Mouse (Mus musculus) heart, embryonic 14.5 days (tissue): ENCODE measurements around the gene Ppfibp2. TPM values are rescaled to one million over a fixed set of nuclear protein-coding genes. Genes with fewer than 3 reads are reported as not detected.

Source experiments
- ATAC-seq: fragments of 200-750 bp; cut with Nextera tagmentation; 2 replicates; pipeline ENCODE4 v1.8.0; 2017; ENCODE audit warnings: low read depth, moderate TSS enrichment; ENCODE audit not compliant: insufficient number of reproducible peaks, insufficient read depth, low FRiP score
- H3K27ac ChIP-seq, 2 experiments: fragments of 200-500 bp in 1 of 2; fragments of 300-500 bp in 1 of 2; sonication (generic) in 1 of 2; replicated peaks in 1 of 2; 2 replicates each; pipeline ENCODE4 v1.5.1; 2012 to 2014; ENCODE audit warnings: low read depth in 2 of 2, low read length in 2 of 2, control low read depth in 1 of 2, mild to moderate bottlenecking in 1 of 2, mixed read lengths in 1 of 2; ENCODE audit not compliant: control insufficient read depth in 1 of 2, insufficient read depth in 1 of 2
- H3K27me3 ChIP-seq: fragments of 300-500 bp; sonication (generic); 2 replicates; pipeline ENCODE4 v1.6.1; 2014; ENCODE audit warnings: mild to moderate bottlenecking, low read length, control low read depth; ENCODE audit not compliant: control insufficient read depth, insufficient read depth
- H3K36me3 ChIP-seq: fragments of 300-500 bp; sonication (generic); 2 replicates; pipeline ENCODE4 v1.6.1; 2014; ENCODE audit warnings: mild to moderate bottlenecking, control low read depth, low read length, mixed read lengths; ENCODE audit not compliant: control insufficient read depth, insufficient read depth
- H3K4me1 ChIP-seq, 2 experiments: fragments of 200-500 bp in 1 of 2; fragments of 300-500 bp in 1 of 2; sonication (generic) in 1 of 2; 2 replicates each; pipeline ENCODE4 v1.6.1; 2012 to 2014; ENCODE audit warnings: low read length in 2 of 2, control low read depth in 1 of 2, mixed read lengths in 1 of 2; ENCODE audit not compliant: control insufficient read depth in 2 of 2, insufficient read depth in 2 of 2
- H3K4me2 ChIP-seq: fragments of 300-500 bp; sonication (generic); 2 replicates; pipeline ENCODE4 v1.6.1; 2014; ENCODE audit warnings: mild to moderate bottlenecking, low read length
- H3K4me3 ChIP-seq, 2 experiments: fragments of 200-500 bp in 1 of 2; fragments of 300-500 bp in 1 of 2; sonication (generic) in 1 of 2; 2 replicates each; pipeline ENCODE4 v1.5.1; 2012 to 2014; ENCODE audit warnings: low read length in 2 of 2, mild to moderate bottlenecking in 2 of 2, control low read depth in 1 of 2, low read depth in 1 of 2, moderate library complexity in 1 of 2; ENCODE audit not compliant: control insufficient read depth in 1 of 2, insufficient read depth in 1 of 2
- H3K9ac ChIP-seq: fragments of 300-500 bp; sonication (generic); 2 replicates; pipeline ENCODE4 v1.6.1; 2014; ENCODE audit warnings: mild to moderate bottlenecking, low read length
- H3K9me3 ChIP-seq: fragments of 300-500 bp; sonication (generic); 2 replicates; pipeline ENCODE4 v1.6.1; 2016; ENCODE audit warnings: low read length, control low read depth; ENCODE audit not compliant: control insufficient read depth
- WGBS: fragments of 180-500 bp; shearing (Covaris S2); extraction: QIAGEN DNeasy Blood & Tissue Kit; methylation state at CpG from one replicate; pipeline ENCODE4 v1.1.7; 2014; 5-methylcytosine and 5-hydroxymethylcytosine counted together
- polyA plus RNA-seq: library from polyadenylated mRNA; unstranded; fragments of >200 nt; fragmentation: Nextera tagmentation; extraction: Ambion mirVana; gene quantifications from 2 replicates; pipeline ENCODE4 v1.2.1, GENCODE M21; 2014

The Ppfibp2 gene
- polyA plus RNA-seq, 1 experiment from 2014 or later, result 7.3 TPM

DNA sequence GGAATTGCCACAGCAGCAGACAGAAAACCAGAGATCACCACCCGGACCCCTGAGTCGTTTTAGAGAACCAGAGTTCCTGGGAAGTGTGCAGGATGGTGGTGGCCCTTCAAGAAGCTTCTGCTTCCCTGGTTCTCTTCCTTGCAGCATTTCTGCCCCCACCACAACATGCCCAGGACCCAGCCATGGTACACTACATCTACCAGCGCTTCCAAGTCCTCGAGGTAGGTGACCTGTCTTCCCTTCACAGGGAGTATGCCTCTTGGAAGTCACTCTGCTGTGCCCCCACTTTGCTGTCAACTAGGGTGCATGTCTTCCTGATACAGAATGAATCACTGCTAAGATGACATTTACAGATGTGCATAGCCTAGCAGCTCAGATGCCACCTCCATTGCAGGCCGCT is 27.3 kb upstream of the Ppfibp2 start:
- 66% methylated on average over 5 of the region's 5 CpGs for WGBS

DNA sequence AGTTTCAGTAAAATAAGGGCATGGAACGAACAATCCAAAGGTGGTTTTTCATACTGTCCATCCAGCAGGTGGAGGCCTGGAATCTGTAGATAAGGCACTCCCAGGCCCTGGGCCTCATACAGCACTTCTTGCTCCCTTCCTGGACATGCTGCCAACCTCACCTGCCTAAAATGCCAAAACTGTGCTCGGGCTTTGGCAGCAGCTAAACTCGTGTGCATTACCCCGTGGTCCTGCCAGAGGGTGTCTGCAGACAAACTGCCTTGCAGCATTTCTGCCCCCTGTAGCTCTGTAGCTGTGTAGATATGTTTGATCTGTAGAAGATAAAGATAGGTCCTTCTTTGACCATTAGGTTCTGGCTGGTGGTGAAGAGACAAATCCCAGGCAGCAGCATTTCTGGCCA is 26.0 kb upstream of the Ppfibp2 start:
- Histone ChIP-seq H3K27me3 (no peaks in the 10 kb centered on the region), H3K36me3 (no peaks in the 10 kb centered on the region; the same call in 1 of the 2 replicates), H3K4me2 (peak overlapping the region; percentile 52), H3K9me3 (no peaks in the 10 kb centered on the region), H3K9ac (no peak overlapping the region), H3K4me1 (no peaks in the 10 kb centered on the region), H3K27ac (no peak overlapping the region), H3K4me3 (no peak overlapping the region)
- ATAC-seq, result no peak
- 50% methylated on average over 4 of the region's 4 CpGs for WGBS

More for the DNA sequence above, 27.3 kb upstream of the Ppfibp2 start:
- H3K36me3 ChIP-seq, result no peaks in the 10 kb centered on the region; the same call in 1 of the 2 replicates
- no peak; the same call in 1 of the 2 replicates for ATAC-seq
- H3K4me2 ChIP-seq, result peak overlapping the region; percentile 52
- peak overlapping the region; percentile 27 to 39 for H3K4me3 ChIP-seq
- peak overlapping the region; percentile 52; the same call in 1 of the 2 replicates for H3K9ac ChIP-seq
- H3K27me3 ChIP-seq, result no peaks in the 10 kb centered on the region
- no peaks in the 10 kb centered on the region for H3K9me3 ChIP-seq
- H3K27ac ChIP-seq, result peak overlapping the region; percentile 74 to 87
- H3K4me1 ChIP-seq, result no peaks in the 10 kb centered on the region

DNA sequence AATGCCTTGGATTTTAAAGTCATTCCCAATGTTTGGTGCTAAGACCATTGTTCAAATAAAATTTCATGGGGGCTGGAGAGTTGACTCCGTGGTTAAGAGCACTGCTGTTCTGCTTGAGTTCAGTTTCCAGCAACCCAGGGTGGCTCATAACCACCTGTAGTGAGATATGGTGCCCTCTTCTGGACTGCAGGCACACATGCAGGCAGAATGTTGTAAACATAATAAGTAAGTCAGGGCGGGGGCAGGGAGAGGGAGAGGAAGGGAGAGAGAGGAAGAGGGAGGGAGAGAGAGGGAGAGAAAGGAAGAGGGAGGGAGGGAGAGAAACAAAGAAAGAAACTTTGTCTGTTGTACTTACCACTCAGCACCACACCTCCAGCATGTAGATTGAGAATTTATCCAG is 21.2 kb upstream of the Ppfibp2 start:
- WGBS, result 50% methylated on average over 2 of the region's 2 CpGs
- no peak overlapping the region for H3K27ac ChIP-seq
- ATAC-seq, result no peak
- H3K36me3 ChIP-seq, result no peaks in the 10 kb centered on the region; the same call in 1 of the 2 replicates
- H3K4me3 ChIP-seq, result no peak overlapping the region
- H3K9ac ChIP-seq, result no peak overlapping the region
- no peaks in the 10 kb centered on the region for H3K4me1 ChIP-seq
- H3K27me3 ChIP-seq, result no peaks in the 10 kb centered on the region
- H3K4me2 ChIP-seq, result no peak overlapping the region
- no peaks in the 10 kb centered on the region for H3K9me3 ChIP-seq

DNA sequence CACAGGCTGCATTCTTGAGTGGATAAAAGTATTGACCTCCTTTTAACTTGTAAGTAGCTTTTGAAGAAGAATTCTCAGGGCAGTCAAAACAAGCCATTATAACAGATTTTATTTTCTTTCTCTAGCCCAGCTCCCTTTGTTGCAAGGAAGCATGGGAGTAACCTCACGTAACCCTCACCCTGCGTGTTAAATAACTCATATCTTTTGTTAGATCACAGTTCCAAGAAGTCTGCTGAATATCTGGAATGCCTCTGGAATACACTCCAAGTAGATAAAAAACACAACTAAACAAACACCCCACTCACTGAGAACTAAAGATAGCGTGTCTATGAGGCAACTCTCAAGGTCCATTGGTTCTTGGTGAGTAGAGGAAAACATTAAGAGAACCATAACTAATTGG is 20.7 kb upstream of the Ppfibp2 start:
- no peak overlapping the region for H3K4me2 ChIP-seq
- H3K9ac ChIP-seq, result no peak overlapping the region
- no peak overlapping the region for H3K27ac ChIP-seq
- ATAC-seq, result no peak
- no peaks in the 10 kb centered on the region for H3K27me3 ChIP-seq
- no peak overlapping the region for H3K4me3 ChIP-seq
- H3K4me1 ChIP-seq, result no peaks in the 10 kb centered on the region
- no peaks in the 10 kb centered on the region; the same call in 1 of the 2 replicates for H3K36me3 ChIP-seq
- 58% methylated on average over 3 of the region's 3 CpGs for WGBS
- H3K9me3 ChIP-seq, result no peaks in the 10 kb centered on the region

DNA sequence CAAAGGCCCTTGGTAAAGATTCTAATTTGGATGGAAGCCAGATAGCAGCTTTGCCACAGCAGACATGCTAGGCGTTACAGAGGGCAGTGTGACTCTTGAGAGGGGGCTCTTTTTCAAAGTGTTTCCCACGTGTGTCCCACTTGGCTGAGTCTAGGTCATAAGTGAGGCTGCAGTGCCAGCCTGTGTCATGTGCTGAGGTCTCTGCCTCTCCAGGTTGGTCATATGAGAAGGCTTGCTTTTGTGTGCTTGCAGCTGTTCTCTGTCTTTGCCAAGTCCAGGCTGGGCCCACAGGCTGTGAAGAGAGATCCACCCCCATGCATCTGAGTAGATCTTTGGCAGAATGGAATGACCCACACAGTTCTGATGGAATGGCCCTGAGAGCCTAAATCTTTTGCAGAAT is 2.4 kb upstream of the Ppfibp2 start:
- no peak overlapping the region for H3K9ac ChIP-seq
- WGBS, result 27% methylated on average over 2 of the region's 2 CpGs
- H3K27ac ChIP-seq, result no peak overlapping the region
- no peak overlapping the region for H3K4me2 ChIP-seq
- 0 out of 2 replicates have a peak, but pooled peaks cover 4% of the 10 kb centered on the region for H3K36me3 ChIP-seq
- peaks cover 3 to 10% of the 10 kb centered on the region in 2 experiments; a peak in 1 of 4 replicates for H3K4me1 ChIP-seq
- H3K27me3 ChIP-seq, result no peaks in the 10 kb centered on the region
- H3K9me3 ChIP-seq, result no peaks in the 10 kb centered on the region
- ATAC-seq, result peak; percentile 29; the same call in 1 of the 2 replicates
- no peak overlapping the region for H3K4me3 ChIP-seq

DNA sequence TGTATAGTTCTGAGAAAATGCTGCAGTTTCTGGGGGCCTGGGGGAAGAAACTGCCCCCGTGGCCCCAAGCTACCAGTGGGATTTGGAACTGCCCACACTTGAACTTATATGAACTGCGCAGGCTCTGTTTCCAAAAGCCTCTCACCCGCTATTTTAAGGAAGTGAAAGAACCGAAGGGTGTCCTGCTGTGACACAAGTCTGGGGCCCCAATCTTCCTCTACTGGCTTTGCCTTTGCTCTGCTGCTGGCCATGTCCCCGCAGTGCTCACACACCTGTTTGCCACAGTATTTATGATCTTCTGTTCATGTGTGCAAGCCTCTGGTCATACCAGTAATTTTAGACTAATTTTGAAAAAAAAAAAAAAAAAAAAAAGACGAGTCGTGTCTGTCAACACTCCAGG is 1.1 kb upstream of the Ppfibp2 start:
- Histone ChIP-seq H3K27ac (0 out of 4 replicates have a peak overlapping the region, but pooled peaks of 1 of the 2 experiments have one; percentile 33), H3K4me2 (peak overlapping the region; percentile 95), H3K4me1 (peaks cover 3 to 10% of the 10 kb centered on the region in 2 experiments; a peak in 1 of 4 replicates), H3K9me3 (no peaks in the 10 kb centered on the region), H3K4me3 (peak overlapping the region in 1 of 2 experiments; percentile 54; a peak in 2 of 4 replicates), H3K36me3 (0 out of 2 replicates have a peak, but pooled peaks cover 4% of the 10 kb centered on the region), H3K9ac (peak overlapping the region; percentile 72; the same call in 1 of the 2 replicates), H3K27me3 (no peaks in the 10 kb centered on the region)
- 28% methylated on average over 7 of the region's 7 CpGs for WGBS
- no peak for ATAC-seq

DNA sequence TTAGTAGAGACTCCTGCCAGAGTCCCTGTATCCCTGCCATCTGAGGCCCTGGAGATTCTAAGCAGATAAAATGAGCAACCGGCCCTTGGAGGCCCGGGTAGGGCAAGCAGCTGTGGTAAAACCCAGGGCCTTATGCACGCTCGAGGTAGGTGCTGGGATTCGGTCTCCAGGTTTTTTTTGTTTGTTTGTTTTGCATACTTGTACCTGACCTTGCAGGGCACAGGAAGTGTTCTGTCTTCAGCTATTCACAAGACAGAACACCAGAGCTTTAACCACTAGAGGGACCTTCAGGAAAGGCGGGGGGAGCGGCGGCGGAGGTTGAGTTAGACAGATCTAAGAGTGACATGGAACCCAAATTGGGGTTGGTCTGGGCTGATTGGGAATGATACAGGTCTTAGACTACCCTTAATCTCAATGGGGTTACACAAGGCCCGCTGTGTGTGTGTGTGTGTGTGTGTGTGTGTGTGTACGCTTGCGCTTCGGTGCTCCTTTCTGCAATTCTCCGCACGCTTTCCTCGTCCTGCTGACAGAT is 616 bp upstream of the Ppfibp2 start:
- Histone ChIP-seq H3K4me2 (peak overlapping the region; percentile 95), H3K36me3 (0 out of 2 replicates have a peak, but pooled peaks cover 4% of the 10 kb centered on the region), H3K27me3 (no peaks in the 10 kb centered on the region), H3K9ac (peak overlapping the region; percentile 72), H3K9me3 (no peaks in the 10 kb centered on the region), H3K4me3 (peak overlapping the region; percentile 54 to 80), H3K4me1 (peaks cover 3 to 10% of the 10 kb centered on the region in 2 experiments; a peak in 1 of 4 replicates), H3K27ac (peak overlapping the region; percentile 33 to 43; a peak in 2 of 4 replicates)
- 0 out of 2 replicates have a peak, but pooled peaks have one; percentile 27 for ATAC-seq
- under 1% methylated on average over 16 of the region's 16 CpGs for WGBS
